Mouse (Mus musculus) cerebellum, postnatal 36 days (tissue): ENCODE measurements around the gene Olfr1315-ps1.

Experiments
- DNase-seq, 2 experiments: peaks; one replicate each; pipeline ENCODE4 v3.0.0; 2021 to 2022; ENCODE audit warnings: mixed read lengths in 2 of 2

The Olfr1315-ps1 gene

GRCm38 (mm10) chr2:112115340-112115739 is at the start of gene Olfr1315-ps1:
Gene Olfr1315-ps1 (minus strand): TSS chr2:112115440.
- DNase-seq = no peak

GRCm38 (mm10) chr2:112153898-112154297 is 38.7 kb upstream of the Olfr1315-ps1 start, which contains the start of gene Olfr1318:
Gene Olfr1318 (plus strand): TSS chr2:112154198.
- no peak for DNase-seq

- DNase-seq = no peak
Observed at GRCm38 (mm10) chr2:112140029-112140428, 24.8 kb upstream of the Olfr1315-ps1 start, which contains the start of gene Olfr1317. Gene Olfr1317 (plus strand): TSS chr2:112140329.

GRCm38 (mm10) chr2:112134877-112135276 is 19.6 kb upstream of the Olfr1315-ps1 start, which contains the start of gene Olfr1316:
Gene Olfr1316 (minus strand): TSS chr2:112134977.
- no peak for DNase-seq

- DNase-seq = no peak
Observed at GRCm38 (mm10) chr2:112096681-112097080, 18.6 kb downstream of the Olfr1315-ps1 start, which contains the start of gene Olfr1314. Gene Olfr1314 (minus strand): TSS chr2:112096781.

- no peak for DNase-seq
Observed at GRCm38 (mm10) chr2:112077743-112078142, 37.5 kb downstream of the Olfr1315-ps1 start, which contains the start of gene Olfr1313. Gene Olfr1313 (minus strand): TSS chr2:112077843.
